Mouse (Mus musculus): Measurements from ENCODE around the gene Cenpf.
"Not testable (repeated sequence)": the region's sequence is repeated elsewhere in the genome, so short reads cannot be mapped to it uniquely, and the experiment has no call there.

Gene Cenpf

DNA sequence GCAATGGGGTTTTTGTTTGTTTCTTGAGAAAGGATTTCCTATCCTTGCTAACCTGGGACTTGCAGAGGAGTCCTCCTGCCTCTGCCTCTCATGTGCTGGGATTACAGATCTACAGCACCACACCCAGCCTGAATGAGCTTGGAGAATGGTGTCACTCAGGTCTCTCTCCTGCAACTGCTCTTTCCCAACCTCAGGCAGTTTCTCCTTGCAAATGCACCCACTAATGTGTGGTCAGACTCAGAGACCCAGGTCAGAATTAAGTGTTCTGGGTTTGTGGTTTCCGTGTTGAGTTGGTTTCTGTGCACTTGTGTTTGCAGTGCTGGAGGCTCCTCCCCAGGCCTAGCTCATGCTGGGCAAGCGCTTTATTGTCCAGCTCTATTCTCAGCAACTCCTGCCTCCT lies 6.5 kb upstream of the Cenpf start:
- no peak for DNase-seq (ENCODE audit: low read depth)

DNA sequence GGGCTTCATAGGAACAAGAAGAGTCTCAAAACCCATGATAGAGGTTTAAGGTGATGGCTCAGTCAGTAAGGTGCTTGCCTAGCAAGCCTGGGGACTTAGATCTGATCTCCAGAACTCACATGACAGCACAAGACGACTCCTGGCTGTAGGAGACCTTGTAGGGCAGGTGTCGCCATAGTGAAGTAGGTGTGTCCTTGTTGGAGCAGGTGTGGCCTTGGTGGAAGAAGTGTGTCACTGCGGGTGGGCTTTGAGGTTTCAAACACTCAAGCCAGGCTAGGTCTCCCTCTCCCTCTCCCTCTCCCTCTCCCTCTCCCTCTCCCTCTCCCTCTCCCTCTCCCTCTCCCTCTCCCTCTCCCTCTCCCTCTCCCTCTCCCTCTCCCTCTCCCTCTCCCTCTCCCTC lies 4.6 kb upstream of the Cenpf start:
- not testable (repeated sequence) for DNase-seq (ENCODE audit: low read depth)

DNA sequence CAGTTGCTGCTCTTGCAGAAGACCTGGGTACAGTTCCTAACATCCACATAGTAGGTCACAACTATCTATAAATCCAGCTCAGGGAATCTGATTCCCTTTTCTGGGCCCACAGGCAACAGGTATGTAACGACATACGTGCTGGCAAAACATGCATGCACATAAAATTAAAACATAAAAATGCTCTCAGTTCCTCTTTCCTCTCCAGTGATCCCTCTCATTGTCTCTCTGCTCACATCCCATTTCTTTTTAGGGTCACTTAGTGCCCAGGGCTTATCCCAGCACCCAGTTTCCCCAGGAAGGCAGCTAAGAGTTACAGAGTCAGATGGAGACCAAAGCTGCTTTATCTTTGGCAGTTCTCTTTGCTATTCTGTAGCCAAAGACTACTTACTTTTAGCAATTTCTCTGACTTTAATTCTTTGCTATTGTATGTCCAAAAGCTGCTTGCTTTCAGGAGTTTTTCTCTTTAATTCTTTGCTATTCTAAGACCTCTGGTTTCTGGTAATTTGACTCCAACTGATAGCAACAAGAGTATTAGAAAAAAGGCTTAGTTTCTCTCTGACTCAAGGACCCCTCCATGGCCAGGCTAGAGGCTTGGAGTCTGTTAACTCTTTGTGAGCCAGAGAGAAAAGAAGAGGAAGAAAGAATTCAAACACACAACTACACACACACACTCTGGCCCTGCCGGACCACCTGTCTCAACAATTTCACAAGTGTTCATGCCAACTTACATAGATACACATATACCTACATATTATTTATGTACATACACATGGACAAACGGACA lies 1.4 kb upstream of the Cenpf start:
- DNase-seq (ENCODE audit: low read depth): no peak

GRCm38 (mm10) chr1:189688388-189688750 lies 483 bp upstream of the Cenpf start:
- DNase-seq (ENCODE audit: low read depth): no peak

- DNase-seq (ENCODE audit: low read depth): no peak
Measured at GRCm38 (mm10) chr1:189686025-189686424, 1.9 kb downstream of the Cenpf start.

GRCm38 (mm10) chr1:189684786-189685415 lies 3.0 kb downstream of the Cenpf start:
- DNase-seq (ENCODE audit: low read depth): no peak

DNA sequence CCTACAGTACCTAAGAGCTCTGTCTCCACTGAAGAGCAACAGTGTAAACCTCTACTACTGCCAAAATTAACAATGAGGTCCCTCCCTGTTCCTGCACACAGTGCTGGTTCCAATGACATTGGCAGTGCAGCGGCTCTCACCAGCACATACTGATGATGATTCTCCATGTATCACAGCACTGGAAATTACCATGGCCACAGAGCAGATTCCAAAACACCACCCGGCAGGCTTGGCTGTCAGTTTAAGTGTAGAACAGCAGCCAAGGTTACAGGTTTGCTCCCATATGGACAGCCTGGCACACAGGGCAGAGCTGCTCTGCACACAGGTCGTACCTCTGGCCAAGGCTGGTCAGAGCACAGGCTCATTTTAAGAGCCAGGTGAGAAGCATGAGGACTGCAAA lies 8.3 kb downstream of the Cenpf start:
- DNase-seq (ENCODE audit: low read depth): no peak

DNA sequence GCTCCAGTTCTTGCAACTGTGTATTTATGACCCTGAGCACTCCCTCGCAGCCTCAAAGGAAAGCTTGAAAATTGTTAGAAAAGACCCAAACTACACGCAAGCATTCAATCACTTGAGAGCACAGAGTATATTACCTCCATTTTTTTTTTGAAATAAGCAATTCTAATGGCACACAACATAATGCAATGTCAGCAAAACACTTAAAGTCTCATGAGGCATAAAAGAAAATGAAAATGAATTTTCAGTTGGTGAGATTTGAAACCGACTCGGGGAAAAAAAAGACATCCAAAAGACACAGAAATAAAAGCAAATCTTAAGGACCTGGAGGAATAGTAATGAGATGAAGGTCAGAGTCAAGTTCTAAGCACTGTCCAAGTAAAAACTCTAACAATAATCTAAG lies 11.9 kb downstream of the Cenpf start:
- no peak for DNase-seq (ENCODE audit: low read depth)

- peak; percentile 24 for DNase-seq (ENCODE audit: low read depth)
Measured at GRCm38 (mm10) chr1:189675421-189675820, 12.5 kb downstream of the Cenpf start.

DNA sequence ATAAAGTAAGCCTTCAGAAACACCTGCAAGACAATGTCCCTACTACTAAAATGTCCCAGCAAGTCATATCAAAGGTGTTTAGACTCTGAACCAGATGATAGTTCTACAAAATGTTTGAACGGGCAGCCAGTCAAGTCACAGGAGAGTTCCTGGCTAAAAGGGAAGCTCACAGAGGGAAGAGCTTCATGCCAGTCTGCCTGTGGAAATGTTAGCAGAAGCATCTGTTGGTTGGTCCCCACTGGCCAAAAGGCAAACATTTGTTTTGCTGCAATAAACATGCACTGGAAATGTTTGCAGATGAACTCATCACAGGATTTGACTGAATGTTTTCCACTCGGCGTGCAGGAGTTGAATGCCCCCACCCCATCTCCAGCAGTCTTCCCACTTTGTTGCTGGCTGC lies 21.9 kb downstream of the Cenpf start:
- DNase-seq (ENCODE audit: low read depth): no peak

- DNase-seq (ENCODE audit: low read depth): no peak
Measured at GRCm38 (mm10) chr1:189664873-189665144, 23.1 kb downstream of the Cenpf start.

- no peak for DNase-seq (ENCODE audit: low read depth)
Measured at GRCm38 (mm10) chr1:189664061-189664872, 23.6 kb downstream of the Cenpf start.

- no peak for DNase-seq (ENCODE audit: low read depth)
Measured at GRCm38 (mm10) chr1:189663437-189663836, 24.4 kb downstream of the Cenpf start.

GRCm38 (mm10) chr1:189661856-189662255 lies 26.0 kb downstream of the Cenpf start:
- peak; percentile 36 for DNase-seq (ENCODE audit: low read depth)

- DNase-seq (ENCODE audit: low read depth): no peak
Measured at GRCm38 (mm10) chr1:189657406-189657805, 30.5 kb downstream of the Cenpf start.

DNA sequence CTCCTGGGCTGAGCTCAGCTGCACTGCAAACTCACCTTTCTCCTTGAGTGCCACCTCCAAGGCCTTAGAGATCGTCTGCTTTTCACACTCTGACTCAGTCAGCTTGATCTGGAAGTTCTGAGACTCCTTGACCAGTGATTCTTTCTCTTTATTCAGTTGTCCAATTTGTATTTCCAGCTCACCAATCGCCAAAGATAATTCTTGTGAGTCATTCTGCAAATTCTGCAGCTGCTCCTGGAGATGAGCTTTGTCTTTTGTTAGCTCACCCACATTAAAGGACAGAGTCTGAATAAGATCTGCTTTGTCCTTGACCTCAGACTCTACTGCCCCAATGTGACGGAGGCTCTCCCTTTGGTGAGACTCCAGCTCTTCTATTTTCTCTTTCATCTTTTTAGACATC lies 34.1 kb downstream of the Cenpf start:
- DNase-seq (ENCODE audit: low read depth): no peak

DNA sequence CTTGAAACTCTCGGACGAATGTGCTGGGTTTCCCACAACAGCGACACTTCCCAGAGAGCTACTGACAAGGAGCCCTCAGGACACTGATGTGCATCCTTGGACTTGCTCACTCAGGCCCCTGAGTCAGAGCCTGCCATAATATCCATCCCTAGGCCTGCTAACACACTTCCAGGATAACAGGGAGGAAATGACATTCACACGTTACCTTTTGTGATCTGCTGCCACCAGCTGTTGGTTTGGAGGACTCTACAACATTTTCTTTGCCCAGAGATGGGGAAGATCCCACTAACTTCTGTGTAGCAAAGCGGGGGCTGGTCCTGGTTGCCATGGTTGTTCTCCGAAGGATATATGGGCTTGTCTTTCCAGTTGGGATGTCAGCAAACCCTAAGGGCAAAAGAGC lies 41.3 kb downstream of the Cenpf start:
- DNase-seq (ENCODE audit: low read depth): no peak

GRCm38 (mm10) chr1:189645371-189645770 lies 42.5 kb downstream of the Cenpf start:
- peak; percentile 15 for DNase-seq (ENCODE audit: low read depth)

DNA sequence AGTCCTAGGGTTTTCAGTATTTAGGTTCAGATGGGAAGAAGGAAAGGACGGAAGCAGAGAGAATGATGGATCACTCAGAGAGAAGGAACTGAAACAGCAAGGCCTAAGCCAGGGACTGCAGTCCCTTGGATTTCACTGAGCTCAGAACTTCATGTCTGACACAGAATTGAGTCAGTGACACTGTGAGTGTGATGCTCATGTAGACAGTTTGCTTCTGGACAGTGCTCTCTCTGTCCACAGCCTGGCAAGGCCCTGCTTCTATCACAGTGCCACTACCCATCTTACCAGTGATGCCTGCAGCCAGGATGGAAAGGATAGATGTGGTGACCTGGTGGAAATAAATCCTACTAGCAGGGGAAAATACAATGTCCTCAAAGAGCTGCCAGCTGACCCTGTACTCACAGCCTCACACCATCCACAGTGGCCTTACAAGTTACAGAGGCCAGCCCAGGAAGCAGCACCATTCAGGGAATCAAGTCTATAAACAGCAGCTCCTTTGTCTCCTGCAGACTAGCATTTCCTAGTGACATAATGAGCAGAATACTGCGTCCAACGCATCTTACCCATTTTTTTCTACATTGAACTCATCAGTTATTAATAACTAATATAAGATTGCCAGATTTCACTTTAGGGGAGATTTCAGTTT lies 43.1 kb downstream of the Cenpf start:
- no peak for DNase-seq (ENCODE audit: low read depth)

DNA sequence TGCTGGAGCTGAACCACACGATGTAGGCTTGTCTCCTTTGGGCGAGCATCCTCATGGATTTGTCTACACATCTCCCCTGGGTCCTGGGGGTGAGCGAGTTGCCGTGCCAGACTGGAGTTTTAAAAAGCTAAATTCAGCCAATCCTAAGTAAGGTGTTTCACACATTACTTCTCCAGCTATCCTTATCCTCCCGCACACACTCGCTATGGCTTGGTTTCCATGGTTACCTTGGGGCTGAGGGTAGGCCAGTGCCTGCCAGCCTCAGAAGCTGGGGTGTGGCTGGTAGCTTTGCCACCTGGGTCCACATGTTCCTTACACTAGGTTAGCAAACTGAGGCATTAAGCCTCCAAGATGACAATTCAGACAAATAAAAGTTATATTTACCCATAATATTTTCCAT lies 48.3 kb downstream of the Cenpf start:
- DNase-seq (ENCODE audit: low read depth): no peak

DNA sequence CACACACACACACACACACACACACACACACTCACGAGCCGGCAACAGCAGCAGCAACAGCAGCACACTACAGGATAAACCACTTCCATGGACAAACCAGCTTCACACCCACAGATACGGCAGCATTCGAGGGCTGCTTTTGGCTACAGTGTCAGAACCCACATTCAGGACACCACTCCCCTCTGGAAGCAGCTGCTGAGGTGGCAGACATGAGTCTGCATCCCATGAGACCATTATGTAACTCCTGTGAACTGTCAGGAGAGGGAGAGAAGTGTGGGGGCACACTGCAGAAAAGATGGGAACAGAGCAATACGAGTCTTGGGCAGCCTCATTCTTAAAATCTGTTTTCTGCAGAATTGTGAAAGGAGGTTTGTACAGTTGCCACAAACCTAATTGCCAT lies 54.1 kb downstream of the Cenpf start:
- no peak for DNase-seq (ENCODE audit: low read depth)

GRCm38 (mm10) chr1:189631906-189632675 lies 55.8 kb downstream of the Cenpf start:
- no peak for DNase-seq (ENCODE audit: low read depth)

Data from fibroblast of lung, adult 2 months (primary cell).